Mouse (Mus musculus): ENCODE results near the gene Amigo3. TPM values are rescaled to one million over a fixed set of nuclear protein-coding genes. Genes with fewer than 3 reads are reported as not detected.

Amigo3 gene
- polyA plus RNA-seq, 1 experiment from 2014 or later, result 1.7 TPM

DNA sequence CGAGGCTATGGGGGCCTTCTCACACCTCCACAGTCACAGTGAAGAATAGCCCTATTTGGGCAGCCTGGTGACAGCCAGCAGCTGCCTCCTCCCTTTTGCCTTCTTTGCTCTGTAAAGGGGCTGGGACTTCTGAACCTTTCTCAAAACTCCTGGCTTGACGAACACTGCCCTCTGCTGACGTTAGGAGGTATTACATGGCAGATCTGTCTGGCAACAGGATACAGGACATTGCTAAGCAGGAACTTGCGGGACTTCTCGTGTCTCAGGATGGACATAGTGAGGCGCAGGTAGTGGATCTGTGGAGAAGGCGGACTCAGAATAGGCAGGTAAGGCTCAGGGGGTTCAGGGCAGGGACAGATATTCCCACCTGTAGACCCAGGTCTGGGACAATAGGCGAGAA is 14.9 kb downstream of the Amigo3 start:
- H3K4me2 ChIP-seq (ENCODE audit: low read depth, severe bottlenecking), result no peak overlapping the region
- H3K9ac ChIP-seq (ENCODE audit: low read length), result no peak overlapping the region
- DNase-seq (ENCODE audit: low spot score) (peak; percentile 94), ATAC-seq (ENCODE audit: insufficient number of reproducible peaks, low FRiP score, low TSS enrichment, low read depth) (peak; percentile 45; the same call in 1 of the 2 replicates)
- H3K27me3 ChIP-seq (ENCODE audit: control insufficient read depth, insufficient read depth, low read length), result no peaks in the 10 kb centered on the region
- H3K4me3 ChIP-seq (ENCODE audit: low read depth, low read length), result no peak overlapping the region
- no peaks in the 10 kb centered on the region for H3K4me1 ChIP-seq (ENCODE audit: control insufficient read depth, insufficient read depth, low read length)
- WGBS, result 16% methylated on average over 8 of the region's 8 CpGs
- H3K36me3 ChIP-seq (ENCODE audit: control insufficient read depth, insufficient read depth, low read length), result peaks cover 13% of the 10 kb centered on the region
- no peak overlapping the region for H3K27ac ChIP-seq (replicated peaks; ENCODE audit: low read depth, low read length)
- no peaks in the 10 kb centered on the region for H3K9me3 ChIP-seq (ENCODE audit: control insufficient read depth, low read length)

DNA sequence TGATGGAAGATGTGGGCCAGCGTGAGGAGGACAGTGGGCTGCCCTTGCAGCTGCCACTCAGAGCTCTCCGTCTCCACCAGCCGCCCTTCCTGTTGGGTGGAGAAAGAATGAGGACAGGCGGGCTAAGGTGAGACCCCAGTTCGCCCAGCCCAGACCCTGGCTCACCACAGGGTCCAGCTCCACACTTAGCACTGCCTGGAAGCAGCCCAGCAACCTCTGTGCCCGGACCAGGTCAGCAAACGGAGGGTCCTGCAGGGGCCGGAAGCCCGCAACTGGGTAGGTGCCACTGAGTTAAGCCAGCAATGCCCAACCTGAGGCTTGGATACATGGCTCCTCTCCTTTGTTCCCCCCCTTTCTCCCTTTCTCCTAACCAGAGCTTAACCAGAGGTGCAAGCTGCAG is 16.0 kb downstream of the Amigo3 start:
- H3K4me3 ChIP-seq (ENCODE audit: low read depth, low read length), result no peak overlapping the region
- H3K9me3 ChIP-seq (ENCODE audit: control insufficient read depth, low read length), result no peaks in the 10 kb centered on the region
- no peak overlapping the region for H3K9ac ChIP-seq (ENCODE audit: low read length)
- peaks cover 12% of the 10 kb centered on the region for H3K36me3 ChIP-seq (ENCODE audit: control insufficient read depth, insufficient read depth, low read length)
- no peak overlapping the region for H3K4me2 ChIP-seq (ENCODE audit: low read depth, severe bottlenecking)
- 95% methylated on average over 9 of the region's 9 CpGs for WGBS
- H3K27me3 ChIP-seq (ENCODE audit: control insufficient read depth, insufficient read depth, low read length), result no peaks in the 10 kb centered on the region
- H3K4me1 ChIP-seq (ENCODE audit: control insufficient read depth, insufficient read depth, low read length), result no peaks in the 10 kb centered on the region
- no peak overlapping the region for H3K27ac ChIP-seq (replicated peaks; ENCODE audit: low read depth, low read length)
- no peak for DNase-seq (ENCODE audit: low spot score)
- no peak for ATAC-seq (ENCODE audit: insufficient number of reproducible peaks, low FRiP score, low TSS enrichment, low read depth)

DNA sequence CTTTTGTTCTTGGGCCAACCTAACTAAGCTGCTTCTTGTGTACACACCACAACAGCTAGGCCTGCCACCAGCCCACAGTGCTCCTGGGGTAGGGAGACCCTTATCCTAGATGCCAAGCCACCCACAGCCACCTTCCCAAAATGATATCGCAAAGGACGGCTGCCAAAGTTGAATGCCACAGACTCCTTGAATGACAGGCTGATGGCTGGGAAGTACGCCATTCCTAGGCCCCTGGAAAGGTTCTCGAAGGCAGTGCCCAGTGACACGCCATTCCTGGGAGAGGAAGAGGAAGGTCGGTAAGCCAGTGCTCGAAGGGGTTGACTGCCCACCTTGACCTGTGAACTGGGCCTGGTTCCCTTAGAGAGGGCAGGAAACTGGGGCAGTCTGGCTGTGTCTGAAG is 16.6 kb downstream of the Amigo3 start:
- no peaks in the 10 kb centered on the region for H3K9me3 ChIP-seq (ENCODE audit: control insufficient read depth, low read length)
- H3K27ac ChIP-seq (replicated peaks; ENCODE audit: low read depth, low read length), result no peak overlapping the region
- no peaks in the 10 kb centered on the region for H3K4me1 ChIP-seq (ENCODE audit: control insufficient read depth, insufficient read depth, low read length)
- 93% methylated on average over 7 of the region's 7 CpGs for WGBS
- ATAC-seq (ENCODE audit: insufficient number of reproducible peaks, low FRiP score, low TSS enrichment, low read depth), result no peak
- no peak overlapping the region for H3K4me2 ChIP-seq (ENCODE audit: low read depth, severe bottlenecking)
- H3K9ac ChIP-seq (ENCODE audit: low read length), result no peak overlapping the region
- H3K4me3 ChIP-seq (ENCODE audit: low read depth, low read length), result no peak overlapping the region
- peaks cover 12% of the 10 kb centered on the region for H3K36me3 ChIP-seq (ENCODE audit: control insufficient read depth, insufficient read depth, low read length)
- H3K27me3 ChIP-seq (ENCODE audit: control insufficient read depth, insufficient read depth, low read length), result no peaks in the 10 kb centered on the region
- DNase-seq (ENCODE audit: low spot score), result no peak

DNA sequence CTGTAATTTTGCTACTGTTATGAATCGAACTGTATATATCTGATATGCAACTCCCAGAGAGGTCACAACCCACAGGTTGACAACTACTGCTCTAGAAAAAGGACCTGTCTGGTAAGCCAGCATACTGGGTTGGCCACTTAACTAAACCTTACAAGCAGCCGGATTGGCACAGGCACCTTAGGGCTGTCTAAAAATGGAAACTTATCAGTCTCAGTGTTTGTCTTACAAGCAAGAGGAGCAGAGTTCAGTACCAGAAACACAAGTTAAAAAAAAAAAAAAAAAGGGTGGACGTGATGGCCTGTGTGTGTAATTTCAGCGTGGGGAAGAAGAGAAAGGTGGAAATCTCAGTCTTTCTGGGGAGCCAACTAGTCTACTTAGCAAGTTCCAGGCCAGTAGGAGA is 18.8 kb downstream of the Amigo3 start:
- no peaks in the 10 kb centered on the region for H3K4me1 ChIP-seq (ENCODE audit: control insufficient read depth, insufficient read depth, low read length)
- no peak overlapping the region for H3K9ac ChIP-seq (ENCODE audit: low read length)
- H3K27me3 ChIP-seq (ENCODE audit: control insufficient read depth, insufficient read depth, low read length), result no peaks in the 10 kb centered on the region
- no peak for ATAC-seq (ENCODE audit: insufficient number of reproducible peaks, low FRiP score, low TSS enrichment, low read depth)
- H3K4me3 ChIP-seq (ENCODE audit: low read depth, low read length), result no peak overlapping the region
- no peak overlapping the region for H3K27ac ChIP-seq (replicated peaks; ENCODE audit: low read depth, low read length)
- H3K4me2 ChIP-seq (ENCODE audit: low read depth, severe bottlenecking), result no peak overlapping the region
- H3K36me3 ChIP-seq (ENCODE audit: control insufficient read depth, insufficient read depth, low read length), result peaks cover 12% of the 10 kb centered on the region
- H3K9me3 ChIP-seq (ENCODE audit: control insufficient read depth, low read length), result no peaks in the 10 kb centered on the region
- WGBS, result 83% methylated on average over 4 of the region's 4 CpGs
- no peak for DNase-seq (ENCODE audit: low spot score)

DNA sequence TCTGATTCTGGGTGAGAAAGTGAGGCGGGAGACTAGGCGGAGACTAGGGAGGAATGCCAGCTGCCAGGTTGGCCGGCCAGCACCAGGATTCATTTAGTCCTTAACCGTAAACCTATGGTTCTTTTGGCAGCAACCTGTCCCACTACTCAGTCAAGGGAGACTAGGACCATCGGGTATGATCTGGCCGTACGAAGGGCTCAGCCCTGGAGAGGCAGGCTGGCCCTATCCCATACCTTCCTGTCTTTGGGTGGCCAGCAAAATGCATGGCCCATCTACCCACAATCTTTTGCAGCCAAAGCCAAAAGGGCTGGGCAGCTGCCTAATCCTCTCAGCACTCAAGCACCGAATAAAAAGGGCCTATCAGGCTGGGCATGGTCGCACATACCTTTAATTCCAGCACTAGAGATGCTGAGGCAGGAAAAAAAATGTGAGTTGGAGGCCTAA is 19.5 kb downstream of the Amigo3 start:
- H3K4me3 ChIP-seq (ENCODE audit: low read depth, low read length), result no peak overlapping the region
- H3K27ac ChIP-seq (replicated peaks; ENCODE audit: low read depth, low read length), result no peak overlapping the region
- ATAC-seq (ENCODE audit: insufficient number of reproducible peaks, low FRiP score, low TSS enrichment, low read depth) (no peak), DNase-seq (ENCODE audit: low spot score) (no peak)
- H3K4me2 ChIP-seq (ENCODE audit: low read depth, severe bottlenecking), result no peak overlapping the region
- no peaks in the 10 kb centered on the region for H3K9me3 ChIP-seq (ENCODE audit: control insufficient read depth, low read length)
- WGBS, result 58% methylated on average over 9 of the region's 9 CpGs
- H3K36me3 ChIP-seq (ENCODE audit: control insufficient read depth, insufficient read depth, low read length), result peaks cover 12% of the 10 kb centered on the region
- H3K4me1 ChIP-seq (ENCODE audit: control insufficient read depth, insufficient read depth, low read length), result no peaks in the 10 kb centered on the region
- H3K27me3 ChIP-seq (ENCODE audit: control insufficient read depth, insufficient read depth, low read length), result no peaks in the 10 kb centered on the region
- H3K9ac ChIP-seq (ENCODE audit: low read length), result no peak overlapping the region

DNA sequence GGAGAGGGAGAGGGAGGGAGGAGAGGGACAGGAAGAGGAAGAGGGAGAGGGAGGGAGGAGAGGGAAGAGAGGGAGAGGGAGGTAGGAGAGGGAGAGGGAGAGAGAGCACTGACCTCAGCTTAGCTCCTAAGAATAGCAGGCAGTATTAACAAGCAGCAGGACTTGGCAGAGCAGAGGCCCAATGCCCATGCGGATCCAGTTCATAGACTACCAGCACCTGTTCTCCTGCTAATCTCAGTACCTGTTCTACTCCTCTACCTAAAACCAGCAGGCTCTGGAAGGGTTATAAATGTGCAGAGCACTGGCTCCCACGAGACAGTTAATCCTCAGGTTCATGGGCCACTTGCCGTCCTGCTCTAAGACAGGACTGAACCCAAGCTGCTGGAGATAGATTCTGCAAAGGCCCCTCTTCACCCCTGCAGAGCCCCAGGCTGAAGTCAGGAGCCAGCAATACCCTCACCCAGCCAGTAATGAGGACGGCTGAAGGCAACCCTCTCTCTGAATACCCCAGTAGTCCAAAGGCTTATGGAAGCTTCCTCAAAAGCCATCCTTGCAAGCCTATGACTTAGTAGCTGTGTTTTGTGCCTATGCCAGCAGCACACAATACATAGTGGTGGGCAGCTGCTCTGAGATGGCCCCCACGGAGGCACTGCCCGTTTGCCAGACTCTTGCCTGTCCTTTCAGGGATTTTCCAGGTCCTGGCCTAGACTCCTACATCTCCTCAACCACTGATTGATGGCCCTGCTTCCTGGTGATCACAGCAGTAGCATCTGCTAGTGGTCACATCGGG is 20.4 kb downstream of the Amigo3 start:
- DNase-seq (ENCODE audit: low spot score) (no peak), ATAC-seq (ENCODE audit: insufficient number of reproducible peaks, low FRiP score, low TSS enrichment, low read depth) (no peak)
- H3K27ac ChIP-seq (replicated peaks; ENCODE audit: low read depth, low read length), result no peak overlapping the region
- no peak overlapping the region for H3K4me3 ChIP-seq (ENCODE audit: low read depth, low read length)
- no peak overlapping the region for H3K9ac ChIP-seq (ENCODE audit: low read length)
- no peaks in the 10 kb centered on the region for H3K9me3 ChIP-seq (ENCODE audit: control insufficient read depth, low read length)
- peaks cover 2% of the 10 kb centered on the region for H3K4me1 ChIP-seq (ENCODE audit: control insufficient read depth, insufficient read depth, low read length)
- no peak overlapping the region for H3K4me2 ChIP-seq (ENCODE audit: low read depth, severe bottlenecking)
- H3K36me3 ChIP-seq (ENCODE audit: control insufficient read depth, insufficient read depth, low read length), result peaks cover 12% of the 10 kb centered on the region
- no peaks in the 10 kb centered on the region for H3K27me3 ChIP-seq (ENCODE audit: control insufficient read depth, insufficient read depth, low read length)
- 63% methylated on average over 7 of the region's 7 CpGs for WGBS

DNA sequence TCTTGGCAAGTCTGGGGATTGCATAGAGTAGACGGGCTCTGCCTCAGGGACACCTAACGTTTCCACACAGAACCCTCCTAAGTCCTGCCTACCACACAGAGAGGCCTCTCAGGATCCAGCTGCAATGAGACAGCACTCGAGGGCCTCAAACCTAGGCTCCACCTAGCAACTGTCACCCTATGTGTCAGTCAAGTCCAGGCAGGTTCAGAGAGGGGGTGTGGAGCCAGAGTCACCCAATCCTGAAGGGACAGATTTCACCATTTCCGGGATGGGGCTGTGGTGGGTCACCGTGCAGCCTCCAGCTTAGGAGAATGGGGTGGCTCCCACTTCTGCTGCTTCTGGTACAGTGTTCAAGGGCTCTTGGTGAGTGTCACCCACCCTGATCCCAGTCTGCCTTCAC is 27.2 kb downstream of the Amigo3 start, which contains the start of gene Mst1:
Gene Mst1 (plus strand): TSS at position 269 of the 400 bp plus-strand sequence.
- 73% methylated on average over 5 of the region's 5 CpGs for WGBS
- Histone ChIP-seq H3K27me3 (ENCODE audit: control insufficient read depth, insufficient read depth, low read length) (peaks cover 26% of the 10 kb centered on the region), H3K4me1 (ENCODE audit: control insufficient read depth, insufficient read depth, low read length) (peaks cover 10% of the 10 kb centered on the region), H3K4me3 (ENCODE audit: low read depth, low read length) (peak within 1 kb of the TSS; percentile 80), H3K27ac (replicated peaks; ENCODE audit: low read depth, low read length) (no peak within 1 kb of the TSS), H3K9me3 (ENCODE audit: control insufficient read depth, low read length) (no peaks in the 10 kb centered on the region), H3K9ac (ENCODE audit: low read length) (peak within 1 kb of the TSS; percentile 89), H3K36me3 (ENCODE audit: control insufficient read depth, insufficient read depth, low read length) (peaks cover 5% of the 10 kb centered on the region; the same call in 1 of the 2 replicates), H3K4me2 (ENCODE audit: low read depth, severe bottlenecking) (peak within 1 kb of the TSS; percentile 94)
- no peak for ATAC-seq (ENCODE audit: insufficient number of reproducible peaks, low FRiP score, low TSS enrichment, low read depth)
- DNase-seq (ENCODE audit: low spot score), result no peak

DNA sequence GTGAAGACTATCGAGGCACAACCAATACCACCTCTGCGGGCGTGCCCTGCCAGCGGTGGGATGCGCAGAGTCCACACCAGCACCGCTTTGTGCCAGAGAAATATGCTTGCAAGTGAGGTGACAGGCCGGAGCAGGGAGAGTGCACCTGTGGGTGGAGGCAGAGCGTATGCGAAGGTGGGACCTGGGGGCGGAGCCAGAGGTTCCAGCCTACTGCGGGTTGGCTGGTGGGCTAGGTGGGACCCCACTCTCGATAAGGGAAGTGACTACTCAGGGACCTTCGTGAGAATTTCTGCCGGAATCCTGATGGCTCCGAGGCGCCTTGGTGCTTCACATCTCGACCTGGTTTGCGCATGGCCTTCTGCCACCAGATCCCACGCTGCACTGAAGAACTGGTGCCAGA is 29.6 kb downstream of the Amigo3 start:
- Histone ChIP-seq H3K9me3 (ENCODE audit: control insufficient read depth, low read length) (no peaks in the 10 kb centered on the region), H3K4me1 (ENCODE audit: control insufficient read depth, insufficient read depth, low read length) (peaks cover 10% of the 10 kb centered on the region), H3K4me3 (ENCODE audit: low read depth, low read length) (0 out of 2 replicates have a peak overlapping the region, but pooled peaks have one; percentile 10), H3K4me2 (ENCODE audit: low read depth, severe bottlenecking) (peak overlapping the region; percentile 36; the same call in 1 of the 2 replicates), H3K36me3 (ENCODE audit: control insufficient read depth, insufficient read depth, low read length) (peaks cover 5% of the 10 kb centered on the region; the same call in 1 of the 2 replicates), H3K27me3 (ENCODE audit: control insufficient read depth, insufficient read depth, low read length) (peaks cover 26% of the 10 kb centered on the region), H3K9ac (ENCODE audit: low read length) (no peak overlapping the region), H3K27ac (replicated peaks; ENCODE audit: low read depth, low read length) (no peak overlapping the region)
- ATAC-seq (ENCODE audit: insufficient number of reproducible peaks, low FRiP score, low TSS enrichment, low read depth) (no peak), DNase-seq (ENCODE audit: low spot score) (no peak)
- 5% methylated on average over 19 of the region's 19 CpGs for WGBS

Data from limb, embryonic 11.5 days (tissue).